Mouse (Mus musculus): ENCODE data around the gene Polr1e. TPM values are rescaled to one million over a fixed set of nuclear protein-coding genes. Genes with fewer than 3 reads are reported as not detected.

Gene Polr1e
- total and polyA plus RNA-seq, 2 experiments from 2014 or later, result 46.7 to 71.2 TPM

GRCm38 (mm10) chr4:44974331-44974730 is 44.1 kb upstream of the Polr1e start:
- Histone ChIP-seq H3K27ac (ENCODE audit: low read depth) (no peak overlapping the region), H3K36me3 (replicated peaks; ENCODE audit: control insufficient read depth, insufficient read depth, low read length) (no peaks in the 10 kb centered on the region), H3K9ac (replicated peaks; ENCODE audit: low read depth, low read length) (no peak overlapping the region), H3K27me3 (ENCODE audit: control insufficient read depth, insufficient read depth, low read length) (no peaks in the 10 kb centered on the region), H3K4me2 (ENCODE audit: low read depth, low read length) (no peak overlapping the region), H3K4me1 (ENCODE audit: control insufficient read depth, insufficient read depth) (no peaks in the 10 kb centered on the region), H3K9me3 (replicated peaks; ENCODE audit: control insufficient read depth, low read length) (no peaks in the 10 kb centered on the region), H3K4me3 (ENCODE audit: low read depth, low read length) (no peak overlapping the region)
- ATAC-seq (ENCODE audit: insufficient read depth, low read depth) (no peak), DNase-seq (ENCODE audit: low spot score) (no peak)
- WGBS, result 82% methylated on average over 8 of the region's 8 CpGs
- TF ChIP-seq EP300 (IDR thresholded peaks at IDR 0.05; ENCODE audit: low read depth) (no peak), CTCF (IDR thresholded peaks at IDR 0.05; ENCODE audit: low read depth) (no peak)

GRCm38 (mm10) chr4:44976026-44976615 is 42.3 kb upstream of the Polr1e start:
- H3K4me3 ChIP-seq (ENCODE audit: low read depth, low read length), result no peak overlapping the region
- no peak overlapping the region for H3K27ac ChIP-seq (ENCODE audit: low read depth)
- TF ChIP-seq CTCF (IDR thresholded peaks at IDR 0.05; ENCODE audit: low read depth) (no peak), EP300 (IDR thresholded peaks at IDR 0.05; ENCODE audit: low read depth) (no peak)
- no peak for DNase-seq (ENCODE audit: low spot score)
- ATAC-seq (ENCODE audit: insufficient read depth, low read depth), result no peak
- peaks cover 15% of the 10 kb centered on the region for H3K4me1 ChIP-seq (ENCODE audit: control insufficient read depth, insufficient read depth)
- H3K27me3 ChIP-seq (ENCODE audit: control insufficient read depth, insufficient read depth, low read length), result no peaks in the 10 kb centered on the region
- H3K4me2 ChIP-seq (ENCODE audit: low read depth, low read length), result no peak overlapping the region
- H3K9ac ChIP-seq (replicated peaks; ENCODE audit: low read depth, low read length), result no peak overlapping the region
- no peaks in the 10 kb centered on the region for H3K9me3 ChIP-seq (replicated peaks; ENCODE audit: control insufficient read depth, low read length)
- H3K36me3 ChIP-seq (replicated peaks; ENCODE audit: control insufficient read depth, insufficient read depth, low read length), result no peaks in the 10 kb centered on the region
- WGBS, result 58% methylated on average over 6 of the region's 6 CpGs

GRCm38 (mm10) chr4:44976921-44977710 is 41.3 kb upstream of the Polr1e start:
- Histone ChIP-seq H3K9me3 (replicated peaks; ENCODE audit: control insufficient read depth, low read length) (no peaks in the 10 kb centered on the region), H3K4me1 (ENCODE audit: control insufficient read depth, insufficient read depth) (peaks cover 18% of the 10 kb centered on the region), H3K27ac (ENCODE audit: low read depth) (no peak overlapping the region), H3K4me2 (ENCODE audit: low read depth, low read length) (no peak overlapping the region), H3K4me3 (ENCODE audit: low read depth, low read length) (no peak overlapping the region), H3K9ac (replicated peaks; ENCODE audit: low read depth, low read length) (no peak overlapping the region), H3K36me3 (replicated peaks; ENCODE audit: control insufficient read depth, insufficient read depth, low read length) (no peaks in the 10 kb centered on the region), H3K27me3 (ENCODE audit: control insufficient read depth, insufficient read depth, low read length) (no peaks in the 10 kb centered on the region)
- DNase-seq (ENCODE audit: low spot score), result no peak
- 86% methylated on average over 10 of the region's 10 CpGs for WGBS
- no peak for ATAC-seq (ENCODE audit: insufficient read depth, low read depth)
- no peak for TF ChIP-seq EP300 (IDR thresholded peaks at IDR 0.05; ENCODE audit: low read depth)
- no peak for TF ChIP-seq CTCF (IDR thresholded peaks at IDR 0.05; ENCODE audit: low read depth)

- H3K9ac ChIP-seq (replicated peaks; ENCODE audit: low read depth, low read length), result no peak overlapping the region
- ATAC-seq (ENCODE audit: insufficient read depth, low read depth) (no peak), DNase-seq (ENCODE audit: low spot score) (no peak)
- no peaks in the 10 kb centered on the region for H3K36me3 ChIP-seq (replicated peaks; ENCODE audit: control insufficient read depth, insufficient read depth, low read length)
- 77% methylated on average over 5 of the region's 5 CpGs for WGBS
- peaks cover 26% of the 10 kb centered on the region for H3K4me1 ChIP-seq (ENCODE audit: control insufficient read depth, insufficient read depth)
- H3K4me3 ChIP-seq (ENCODE audit: low read depth, low read length), result no peak overlapping the region
- TF ChIP-seq CTCF (IDR thresholded peaks at IDR 0.05; ENCODE audit: low read depth), result no peak
- no peak for TF ChIP-seq EP300 (IDR thresholded peaks at IDR 0.05; ENCODE audit: low read depth)
- H3K4me2 ChIP-seq (ENCODE audit: low read depth, low read length), result no peak overlapping the region
- H3K27ac ChIP-seq (ENCODE audit: low read depth), result no peak overlapping the region
- no peaks in the 10 kb centered on the region for H3K27me3 ChIP-seq (ENCODE audit: control insufficient read depth, insufficient read depth, low read length)
- no peaks in the 10 kb centered on the region for H3K9me3 ChIP-seq (replicated peaks; ENCODE audit: control insufficient read depth, low read length)
Observed at GRCm38 (mm10) chr4:44978175-44978574, 40.2 kb upstream of the Polr1e start.

GRCm38 (mm10) chr4:44979794-44980338 is 38.5 kb upstream of the Polr1e start:
- Histone ChIP-seq H3K9me3 (replicated peaks; ENCODE audit: control insufficient read depth, low read length) (no peaks in the 10 kb centered on the region), H3K27ac (ENCODE audit: low read depth) (0 out of 2 replicates have a peak overlapping the region, but pooled peaks have one; percentile 8), H3K36me3 (replicated peaks; ENCODE audit: control insufficient read depth, insufficient read depth, low read length) (peaks cover 10% of the 10 kb centered on the region), H3K4me3 (ENCODE audit: low read depth, low read length) (no peak overlapping the region), H3K4me2 (ENCODE audit: low read depth, low read length) (no peak overlapping the region), H3K9ac (replicated peaks; ENCODE audit: low read depth, low read length) (no peak overlapping the region), H3K27me3 (ENCODE audit: control insufficient read depth, insufficient read depth, low read length) (no peaks in the 10 kb centered on the region), H3K4me1 (ENCODE audit: control insufficient read depth, insufficient read depth) (peaks cover 32% of the 10 kb centered on the region)
- no peak for TF ChIP-seq CTCF (IDR thresholded peaks at IDR 0.05; ENCODE audit: low read depth)
- 67% methylated on average over 7 of the region's 7 CpGs for WGBS
- no peak for DNase-seq (ENCODE audit: low spot score)
- no peak for ATAC-seq (ENCODE audit: insufficient read depth, low read depth)

Measured in heart, postnatal 0 days (tissue).